Mouse (Mus musculus) neural tube, embryonic 10.5 days (tissue): ENCODE data around the gene Slc39a11.
"Not testable (repeated sequence)": the region's sequence is repeated elsewhere in the genome, so short reads cannot be mapped to it uniquely, and the experiment has no call there.

Source experiments
- DNase-seq: peaks from one replicate; pipeline ENCODE4 v3.0.0-alpha.2; 2017; ENCODE audit warnings: low spot score; ENCODE audit errors: extremely low spot score

Gene Slc39a11

DNA sequence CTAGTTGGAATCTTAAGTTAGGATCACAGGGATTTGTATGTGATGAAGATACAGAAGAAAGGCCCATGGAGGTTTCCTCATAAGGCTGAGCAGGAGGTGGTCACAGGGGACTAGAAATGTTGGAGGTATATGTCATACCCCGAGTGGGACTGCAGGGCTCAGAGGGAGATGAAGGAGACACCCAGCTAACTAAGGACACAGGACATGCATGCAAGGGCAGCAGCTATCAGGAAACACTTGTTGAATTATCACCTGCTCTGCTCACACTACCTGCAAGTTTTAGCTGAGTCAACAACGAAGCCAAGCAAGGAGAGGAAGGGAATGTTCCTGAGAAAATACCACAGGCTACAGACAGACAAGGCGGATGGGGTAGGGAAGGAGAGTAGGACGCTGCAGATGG is 17.8 kb upstream of the Slc39a11 start:
- DNase-seq: no peak

DNA sequence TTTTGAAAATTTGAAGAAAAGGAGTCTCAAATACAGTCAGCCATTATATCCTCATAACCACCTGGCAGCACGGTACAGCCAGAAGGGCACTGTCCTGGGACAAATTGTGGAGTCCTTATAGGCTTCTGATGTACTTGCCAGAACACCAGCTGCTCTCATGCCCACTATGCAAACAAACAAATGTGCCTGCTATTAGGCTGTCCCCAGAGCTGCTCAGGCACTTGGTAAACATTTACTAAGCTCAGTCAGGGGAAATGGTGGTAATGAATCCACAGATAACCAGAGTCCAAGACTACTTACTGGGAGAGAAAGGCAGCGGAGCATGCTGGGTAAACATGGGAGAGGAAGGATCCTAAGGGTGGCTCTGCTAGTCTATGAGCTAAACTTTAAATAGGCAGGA is 17.2 kb upstream of the Slc39a11 start:
- DNase-seq: no peak

DNA sequence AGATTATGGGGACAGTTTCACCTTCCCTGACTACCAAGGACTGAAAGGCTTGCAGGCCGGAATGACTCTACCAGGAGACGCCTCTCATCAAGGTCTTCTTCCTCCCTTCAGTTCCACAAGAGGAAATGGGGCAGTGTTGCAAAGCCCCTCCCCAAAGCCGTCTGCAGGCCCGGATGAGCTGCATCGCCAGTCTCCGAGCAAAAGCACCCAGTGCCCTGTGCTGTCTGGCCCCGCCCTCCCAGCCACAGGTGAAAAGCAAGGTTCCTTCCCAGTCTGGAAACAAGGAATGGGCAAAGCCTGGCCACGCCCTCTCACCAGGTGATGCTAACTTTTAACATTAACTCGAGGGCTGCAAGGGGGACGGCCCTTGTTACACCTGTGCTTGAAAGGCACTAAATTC is 16.8 kb upstream of the Slc39a11 start:
- no peak for DNase-seq

DNA sequence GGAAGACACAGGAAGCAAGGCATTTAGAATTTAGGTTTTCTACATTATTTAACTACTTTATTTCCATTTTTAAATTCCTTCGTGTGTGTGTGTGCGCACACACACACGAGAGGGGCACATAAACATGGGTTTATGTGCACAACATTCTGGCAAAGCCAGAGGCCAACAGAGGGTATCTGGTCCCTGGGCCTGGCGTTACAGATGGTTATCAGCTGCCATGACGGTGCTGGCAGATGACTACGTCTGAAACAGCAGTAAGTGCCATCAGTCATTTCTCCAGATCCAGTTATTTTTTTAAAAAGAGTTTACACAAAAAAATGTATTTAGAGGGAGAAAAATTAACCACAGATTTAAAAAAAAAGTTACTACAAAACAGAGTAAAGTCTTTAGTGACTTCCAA is 16.3 kb upstream of the Slc39a11 start:
- no peak for DNase-seq

DNA sequence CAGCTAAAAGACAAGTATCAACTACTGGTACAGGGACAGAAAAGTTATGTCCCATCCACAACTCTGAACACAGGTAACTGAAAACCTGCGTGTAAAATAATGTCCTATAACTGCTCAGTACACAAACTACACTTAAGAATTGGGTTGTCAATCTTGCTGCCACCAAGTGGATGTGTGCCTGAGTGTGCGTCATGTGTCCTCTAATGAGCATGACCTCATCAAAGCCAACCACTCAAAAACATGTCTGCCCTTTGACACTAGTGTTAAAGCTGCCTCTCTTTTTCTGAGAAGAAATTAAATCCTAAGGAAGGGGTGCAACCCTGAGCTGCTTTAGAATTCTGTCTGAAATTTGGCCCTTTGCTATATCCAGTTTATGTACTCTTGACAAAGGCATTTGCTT is 14.4 kb upstream of the Slc39a11 start:
- no peak for DNase-seq

DNA sequence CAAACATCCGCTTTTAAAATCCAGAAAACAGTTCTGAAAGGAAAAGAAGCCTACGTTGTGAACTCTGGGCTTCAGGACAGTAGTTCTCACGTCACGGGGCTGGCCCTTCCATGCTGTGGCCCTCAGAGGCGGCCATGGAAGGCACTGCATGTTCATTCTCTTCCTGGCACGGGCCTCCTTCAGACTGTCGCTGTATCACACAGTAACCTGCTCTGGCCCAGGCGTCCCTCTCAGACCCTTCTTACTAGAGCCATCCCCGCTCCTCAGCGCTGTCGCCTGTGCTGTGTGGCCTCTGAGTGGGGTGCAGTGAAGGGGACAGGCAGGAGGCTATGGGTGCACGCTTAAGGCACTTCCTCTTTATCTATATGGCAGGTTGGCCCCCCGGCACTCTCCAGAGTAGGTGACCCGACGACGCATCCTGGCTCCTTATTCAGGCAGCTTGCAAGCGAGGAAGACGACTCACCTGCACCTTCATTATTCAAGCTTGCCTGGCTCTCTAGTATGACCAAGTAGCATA is 12.0 kb upstream of the Slc39a11 start:
- DNase-seq: no peak

DNA sequence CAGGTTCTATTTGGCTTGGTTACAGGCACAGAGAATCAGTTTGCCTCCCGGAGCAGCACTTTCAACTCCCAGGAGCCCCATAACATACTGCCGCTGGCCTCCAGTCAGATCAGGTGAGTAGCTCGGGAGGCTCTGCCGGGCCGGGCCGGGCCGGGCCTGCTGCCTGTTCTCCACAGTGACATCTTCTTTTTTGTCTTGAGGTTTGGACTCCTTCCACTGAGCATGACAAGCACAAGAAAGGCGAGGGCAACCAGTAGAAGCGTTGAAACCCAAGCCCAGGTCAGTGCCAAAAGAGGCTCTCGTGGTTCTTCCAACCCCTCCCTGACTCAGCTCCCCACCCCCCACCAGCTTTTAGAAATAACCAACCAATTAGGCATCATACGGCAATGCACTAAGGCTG is 11.1 kb upstream of the Slc39a11 start:
- no peak for DNase-seq

DNA sequence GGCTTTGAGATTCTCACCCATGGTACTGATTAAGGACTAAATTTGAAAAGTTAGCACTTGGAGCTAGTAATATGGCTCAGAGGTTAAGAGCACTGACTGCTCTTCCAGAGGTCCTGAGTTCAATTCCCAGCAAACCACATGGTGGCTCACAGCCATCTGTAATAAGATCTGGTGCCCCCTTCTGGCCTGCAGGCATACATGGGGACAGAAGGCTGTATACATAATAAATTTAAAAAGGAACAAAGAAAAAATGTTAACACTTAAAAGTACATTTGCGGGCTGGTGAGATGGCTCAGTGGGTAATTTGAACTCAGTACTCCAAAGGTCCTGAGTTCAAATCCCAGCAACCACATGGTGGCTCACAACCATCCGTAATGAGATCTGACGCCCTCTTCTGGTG is 10.3 kb upstream of the Slc39a11 start:
- DNase-seq: not testable (repeated sequence)

DNA sequence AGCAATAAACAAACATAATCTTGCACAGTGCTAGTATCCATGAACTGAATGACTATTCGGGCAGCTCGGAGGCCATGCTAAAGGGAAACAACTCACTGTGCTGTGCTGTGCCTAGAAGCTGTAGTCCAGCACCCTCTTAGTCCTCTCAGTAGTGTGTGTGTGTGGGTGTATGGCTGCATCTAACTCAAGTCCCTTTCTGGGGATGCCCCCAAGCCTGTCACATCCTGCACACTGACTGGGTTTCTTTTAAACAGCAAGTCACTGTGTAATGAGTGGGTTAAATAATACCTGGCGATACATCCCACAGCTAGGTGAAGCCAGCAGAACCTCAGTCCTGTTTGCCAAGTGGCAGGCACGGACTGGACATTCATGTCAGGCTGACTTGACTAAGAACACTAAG is 8.9 kb upstream of the Slc39a11 start:
- DNase-seq: no peak

DNA sequence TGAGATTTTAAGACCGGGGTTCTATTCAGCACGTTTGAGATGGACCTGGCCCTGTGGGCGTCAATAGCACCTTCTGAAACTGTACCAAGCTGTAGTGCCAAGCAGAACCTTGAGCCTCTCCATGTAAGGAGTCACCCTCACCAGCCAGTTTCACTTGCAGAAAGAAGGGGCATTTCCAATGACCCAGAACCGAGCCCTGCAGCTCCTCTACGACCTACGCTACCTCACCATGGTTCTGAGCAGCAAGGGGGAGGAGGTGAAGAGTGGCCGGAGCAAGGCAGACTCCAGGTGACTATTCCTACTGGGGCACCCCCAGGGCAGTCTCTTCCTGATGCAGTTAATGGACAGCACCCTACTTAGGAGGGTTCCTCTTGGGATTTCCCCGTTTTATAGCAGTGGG is 8.4 kb upstream of the Slc39a11 start:
- no peak for DNase-seq

DNA sequence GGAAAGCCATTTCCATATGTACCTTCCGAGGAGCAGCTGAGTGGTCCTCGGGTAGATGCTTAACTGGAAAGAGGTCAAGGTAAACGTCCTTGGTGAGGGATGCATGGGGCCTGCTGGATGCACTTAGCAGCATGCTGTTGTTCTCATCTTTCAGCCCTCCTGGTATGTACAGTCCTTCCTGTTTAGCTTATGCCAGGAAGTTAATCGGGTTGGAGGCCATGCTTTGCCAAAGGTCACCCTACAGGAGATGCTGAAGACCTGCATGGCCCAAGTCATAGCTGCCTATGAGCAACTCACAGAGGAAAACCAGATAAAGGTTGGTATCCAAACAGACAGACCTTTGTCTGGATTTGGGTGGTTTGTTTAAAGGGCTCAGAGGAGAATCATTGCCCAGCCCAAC is 7.3 kb upstream of the Slc39a11 start:
- no peak for DNase-seq

DNA sequence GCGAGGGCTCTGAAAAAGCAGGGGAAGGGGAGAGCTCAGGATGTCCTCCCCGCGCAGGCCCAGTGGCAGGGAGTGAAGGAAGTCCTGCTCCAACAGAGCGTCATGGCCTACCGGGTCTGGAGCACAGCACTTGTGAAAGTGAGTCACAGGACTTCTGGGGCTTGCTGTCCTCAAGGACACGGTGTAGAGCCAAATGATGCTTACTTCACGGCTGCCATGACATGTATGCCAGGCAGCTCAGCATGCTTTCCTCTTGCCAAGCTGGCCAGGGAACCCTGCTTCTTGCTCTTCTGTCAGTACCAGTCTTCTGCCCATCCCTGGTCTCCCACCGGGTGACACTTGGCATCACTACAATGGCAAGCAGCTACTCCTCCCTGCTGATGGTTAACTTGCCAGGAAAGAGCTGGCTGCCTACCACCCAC is 6.6 kb upstream of the Slc39a11 start:
- DNase-seq: no peak

DNA sequence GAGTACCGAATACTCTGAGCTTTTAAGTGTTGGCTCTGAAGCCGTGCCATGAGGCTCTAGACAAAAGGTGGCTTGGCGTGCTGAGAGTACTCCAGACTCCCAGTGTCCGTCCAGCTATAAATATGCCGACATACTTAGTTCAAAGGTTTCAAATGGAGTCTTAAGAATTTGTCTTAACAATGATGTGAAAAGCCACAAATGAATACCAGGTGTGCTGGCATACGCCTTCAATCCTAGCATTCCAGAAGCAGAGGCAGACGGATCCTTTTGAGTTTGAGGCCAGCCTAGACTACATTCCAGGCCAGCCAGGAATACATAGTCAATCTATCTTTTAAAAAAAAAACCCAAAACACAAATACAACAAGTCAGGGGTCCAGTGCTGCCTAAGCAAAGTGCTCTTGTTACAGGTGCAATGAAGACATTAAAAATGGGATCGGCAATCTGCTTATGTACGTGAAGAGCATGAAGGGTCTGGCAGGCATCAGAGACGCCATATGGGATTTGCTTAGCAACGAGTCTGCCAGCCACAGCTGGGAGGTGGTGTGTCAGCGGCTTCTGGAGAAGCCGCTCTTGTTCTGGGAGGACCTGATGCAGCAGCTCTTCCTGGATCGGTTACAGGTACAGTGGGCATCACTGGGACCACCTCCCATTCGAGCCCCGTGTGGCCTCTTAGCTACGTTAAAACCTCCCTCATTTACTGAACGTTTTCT is 4.8 kb upstream of the Slc39a11 start:
- DNase-seq: no peak

DNA sequence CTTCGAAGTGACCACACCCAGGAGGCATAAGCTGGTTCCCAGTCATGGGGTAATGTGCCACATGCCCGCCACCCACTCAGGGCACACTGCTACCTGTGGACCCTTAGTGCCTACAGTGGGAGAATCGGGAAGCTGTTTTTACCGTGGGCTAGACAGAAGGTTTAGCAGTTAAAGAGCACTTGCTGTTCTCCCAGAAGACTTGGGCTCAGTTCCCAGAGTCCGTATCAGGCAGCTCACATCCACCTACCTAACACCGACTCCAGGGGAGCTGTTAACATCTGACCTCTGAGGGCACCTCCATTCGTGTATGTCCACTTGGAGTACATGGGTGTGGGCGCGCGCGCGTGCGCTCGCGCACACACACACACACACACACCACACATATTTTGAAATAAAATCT is 4.2 kb upstream of the Slc39a11 start:
- DNase-seq: no peak

DNA sequence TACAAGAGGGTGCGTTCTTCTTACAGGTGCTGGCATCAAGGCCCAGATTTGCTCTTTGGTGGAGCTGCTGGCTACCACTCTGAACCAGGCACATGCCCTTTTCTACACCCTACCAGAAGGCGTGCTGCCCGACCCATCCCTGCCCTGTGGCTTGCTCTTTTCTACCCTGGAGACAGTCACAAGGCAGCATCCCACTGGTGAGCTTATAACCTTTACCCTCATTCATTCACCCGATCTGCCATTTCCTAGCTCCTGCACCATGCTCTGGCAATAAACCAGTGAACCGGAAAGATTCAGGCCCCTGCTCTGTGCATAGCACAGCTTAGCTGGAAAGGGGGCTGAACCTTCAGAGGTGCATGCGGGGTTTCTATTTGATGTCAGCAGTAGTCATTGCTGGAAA is 2.6 kb upstream of the Slc39a11 start:
- DNase-seq: no peak

DNA sequence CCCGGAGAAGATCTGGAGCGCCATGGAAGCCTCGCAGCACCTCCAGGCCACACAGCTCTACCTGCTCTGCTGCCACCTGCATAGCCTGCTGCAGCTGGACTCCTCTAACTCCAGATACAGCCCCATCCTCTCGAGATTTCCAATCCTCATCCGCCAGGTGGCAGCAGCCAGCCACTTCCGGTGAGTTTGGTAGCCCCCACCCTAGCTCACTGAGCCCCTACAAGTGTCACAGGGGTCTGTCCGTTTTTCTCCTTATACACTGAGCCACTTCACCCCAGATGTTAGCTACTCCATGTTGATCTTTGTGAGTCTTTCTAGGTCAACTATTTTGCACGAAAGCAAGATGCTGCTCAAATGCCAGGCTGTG is 2.0 kb upstream of the Slc39a11 start:
- DNase-seq: peak; percentile 48

DNA sequence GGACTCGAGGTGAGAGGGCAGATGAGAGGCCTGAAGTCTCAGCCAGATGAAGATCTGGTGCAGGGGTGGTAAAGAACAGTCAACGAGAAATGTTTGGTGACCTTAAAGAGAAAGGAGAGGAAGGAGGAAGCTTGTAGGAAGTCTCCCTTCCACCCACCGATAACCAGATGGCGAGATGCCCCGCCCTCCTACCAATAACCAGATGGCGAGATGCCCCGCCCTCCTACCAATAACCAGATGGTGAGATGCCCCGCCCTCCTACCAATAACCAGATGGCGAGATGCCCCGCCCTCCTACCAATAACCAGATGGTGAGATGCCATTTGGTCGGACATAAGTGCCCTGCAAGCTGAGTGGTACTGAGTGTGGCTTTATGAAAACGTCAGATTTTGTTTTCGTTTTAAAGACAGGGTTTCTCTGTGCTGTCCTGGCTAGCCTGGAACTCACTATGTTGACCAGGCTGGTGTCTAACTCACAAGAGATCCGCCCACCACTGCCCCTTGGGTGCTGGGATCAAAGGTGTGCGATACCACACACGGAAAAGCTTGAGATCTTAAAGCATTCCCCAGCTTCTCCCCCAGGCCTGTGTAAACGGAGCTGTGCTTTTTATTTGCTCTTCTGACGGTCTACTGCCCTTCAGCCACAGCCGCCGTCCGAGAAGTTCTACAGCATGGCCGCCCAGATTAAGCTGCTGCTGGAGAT is 1.5 kb upstream of the Slc39a11 start:
- no peak for DNase-seq

DNA sequence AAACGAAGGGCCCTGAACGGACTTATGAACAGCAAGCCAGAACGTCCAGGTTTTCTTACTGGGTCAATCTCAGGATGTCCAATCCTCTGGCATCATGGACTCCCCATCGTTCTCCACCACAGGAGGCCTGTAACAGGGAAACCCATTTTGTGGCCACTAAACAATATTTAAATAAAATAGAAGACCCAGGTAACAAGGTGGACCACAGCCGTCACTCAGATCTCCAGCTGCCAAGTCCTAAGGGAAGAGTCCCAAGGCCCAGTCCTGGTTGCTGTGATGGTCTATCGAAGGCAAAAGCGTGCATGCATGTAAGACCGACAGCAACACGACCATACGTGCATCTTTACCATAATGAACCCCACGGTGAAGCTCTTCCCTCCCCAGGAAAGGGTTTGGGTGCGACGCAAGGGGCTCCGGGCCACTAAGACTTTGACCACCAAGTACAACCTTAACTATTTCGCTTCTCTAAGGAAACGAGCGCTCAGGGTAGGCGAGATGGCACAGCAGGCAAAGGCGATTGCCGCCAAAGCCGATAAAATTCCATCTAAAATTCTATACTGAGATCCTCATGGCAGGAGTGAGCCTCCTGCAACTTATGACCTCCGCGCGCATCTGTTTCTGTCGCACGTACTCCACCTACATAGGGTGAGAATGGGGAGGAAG is 1.1 kb downstream of the Slc39a11 start, which contains the start of gene Cog1:
Cog1 (plus strand) TSS at position 480 of the 663 bp plus-strand sequence.
- DNase-seq: no peak

DNA sequence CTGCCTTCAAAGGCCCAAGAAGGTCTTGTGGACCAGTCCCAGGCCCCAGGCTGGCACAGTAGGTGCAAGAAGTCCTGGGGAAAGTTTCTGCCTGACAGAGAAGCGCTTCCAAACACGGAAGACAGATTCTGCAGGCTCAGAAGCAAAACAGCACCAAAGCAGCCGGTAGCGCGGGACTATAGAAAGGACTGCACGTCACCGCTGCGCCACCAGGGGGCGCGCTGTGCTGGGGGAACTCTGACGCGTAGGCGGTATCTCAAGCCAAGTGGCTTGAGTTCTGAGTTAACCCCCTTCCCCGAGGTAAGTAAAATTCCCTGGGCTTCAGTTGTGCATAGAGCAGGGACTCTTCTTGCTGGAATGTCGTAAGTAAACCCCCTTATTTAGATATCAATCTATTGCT is 1.7 kb downstream of the Slc39a11 start:
- peak; percentile 87 for DNase-seq

DNA sequence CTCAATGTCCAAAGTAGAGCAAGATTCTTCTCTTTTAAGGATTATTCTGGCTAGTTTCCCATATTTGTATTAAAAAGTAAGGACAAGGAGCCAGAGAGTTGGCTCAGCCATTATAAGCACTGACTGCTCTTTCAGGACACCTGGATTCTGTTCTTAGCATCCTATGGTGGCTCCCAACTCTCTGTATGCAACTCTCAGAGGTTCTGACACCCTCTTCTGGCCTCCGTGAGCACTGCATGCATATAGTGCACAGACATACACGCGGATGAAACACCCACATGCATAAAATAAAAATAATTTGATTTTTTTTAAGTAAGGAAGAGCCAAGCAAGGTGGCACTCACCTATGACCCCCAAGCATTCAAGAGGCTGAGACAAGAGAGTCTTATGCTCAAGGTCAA is 4.7 kb downstream of the Slc39a11 start:
- no peak for DNase-seq

DNA sequence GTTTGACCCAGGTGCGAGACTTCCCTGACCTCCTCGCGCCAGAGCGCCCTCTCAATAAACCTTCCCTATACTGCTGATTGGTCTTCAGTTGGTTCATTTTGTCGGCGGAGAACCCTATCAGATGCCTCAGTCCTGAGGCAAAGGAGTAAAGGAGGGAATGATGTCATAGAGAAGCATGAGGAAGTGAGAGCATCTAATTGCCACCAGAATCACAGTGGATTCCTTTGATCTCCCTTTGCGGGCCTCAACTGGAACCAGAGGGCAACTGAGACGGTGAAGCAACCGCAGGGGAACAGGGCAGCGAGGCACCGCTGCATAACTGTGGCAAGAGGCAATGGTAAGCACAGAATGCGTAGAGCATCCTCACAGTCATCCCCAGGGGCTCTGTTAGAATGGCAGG is 11.2 kb downstream of the Slc39a11 start:
- DNase-seq: no peak

DNA sequence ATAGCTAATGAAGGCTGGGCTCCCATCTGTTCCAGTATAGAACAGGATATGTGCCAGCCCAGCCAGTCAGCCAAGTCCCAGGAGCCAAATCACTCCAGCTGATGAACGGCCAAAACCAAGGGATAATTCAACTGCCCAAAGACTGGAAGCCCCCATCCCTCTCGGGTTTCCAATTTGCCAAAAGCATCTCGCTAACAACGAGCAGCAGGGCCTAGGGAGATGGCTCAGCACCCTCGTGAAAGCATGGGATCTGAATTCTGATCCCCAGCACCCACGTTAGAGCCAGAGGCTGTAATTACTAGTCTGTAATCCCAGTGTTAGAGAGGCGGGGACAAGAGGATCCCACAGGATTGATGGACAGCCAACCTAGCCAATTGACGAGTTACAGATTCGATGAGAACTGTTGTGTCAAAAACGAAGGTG is 15.2 kb downstream of the Slc39a11 start:
- DNase-seq: no peak
